Mouse (Mus musculus): ENCODE measurements at regions not wholly inside any gene's neighbourhood (a gene's known extent, or its start where the extent isn't known, plus 50 kb on each side); places are given as distances from the start of the nearest gene placed in this dataset.

- H3K4me2 ChIP-seq (ENCODE audit: low read depth) = no peak overlapping the region
- WGBS = 87% methylated on average over 3 of the region's 3 CpGs
- ATAC-seq (ENCODE audit: insufficient read depth, low FRiP score, low TSS enrichment) (no peak), DNase-seq (ENCODE audit: low spot score) (no peak)
- H3K9ac ChIP-seq (ENCODE audit: low read length) = no peak overlapping the region
- H3K27ac ChIP-seq (ENCODE audit: low read depth, low read length) = no peak overlapping the region
- no peaks in the 10 kb centered on the region for H3K36me3 ChIP-seq (ENCODE audit: control insufficient read depth, insufficient read depth, low read length)
- no peaks in the 10 kb centered on the region for H3K9me3 ChIP-seq (ENCODE audit: control insufficient read depth, low read length)
- no peak overlapping the region for H3K4me3 ChIP-seq (ENCODE audit: low read depth, low read length)
- H3K27me3 ChIP-seq (ENCODE audit: control insufficient read depth, insufficient read depth, low read length) = no peaks in the 10 kb centered on the region
- no peaks in the 10 kb centered on the region for H3K4me1 ChIP-seq (ENCODE audit: control insufficient read depth, insufficient read depth, low read length)
Measured at GRCm38 (mm10) chr16:64224336-64224735, 360.4 kb upstream of the Epha3 start.

- no peaks in the 10 kb centered on the region for H3K9me3 ChIP-seq (ENCODE audit: control insufficient read depth, low read length)
- ATAC-seq (ENCODE audit: insufficient read depth, low FRiP score, low TSS enrichment) (no peak), DNase-seq (ENCODE audit: low spot score) (no peak)
- no peak overlapping the region for H3K9ac ChIP-seq (ENCODE audit: low read length)
- H3K4me1 ChIP-seq (ENCODE audit: control insufficient read depth, insufficient read depth, low read length) = no peaks in the 10 kb centered on the region
- 88% methylated on average over 5 of the region's 5 CpGs for WGBS
- no peak overlapping the region for H3K4me2 ChIP-seq (ENCODE audit: low read depth)
- no peak overlapping the region for H3K4me3 ChIP-seq (ENCODE audit: low read depth, low read length)
- no peaks in the 10 kb centered on the region for H3K36me3 ChIP-seq (ENCODE audit: control insufficient read depth, insufficient read depth, low read length)
- H3K27ac ChIP-seq (ENCODE audit: low read depth, low read length) = no peak overlapping the region
- H3K27me3 ChIP-seq (ENCODE audit: control insufficient read depth, insufficient read depth, low read length) = no peaks in the 10 kb centered on the region
Measured at GRCm38 (mm10) chr16:64216671-64217070, 352.7 kb upstream of the Epha3 start.

DNA sequence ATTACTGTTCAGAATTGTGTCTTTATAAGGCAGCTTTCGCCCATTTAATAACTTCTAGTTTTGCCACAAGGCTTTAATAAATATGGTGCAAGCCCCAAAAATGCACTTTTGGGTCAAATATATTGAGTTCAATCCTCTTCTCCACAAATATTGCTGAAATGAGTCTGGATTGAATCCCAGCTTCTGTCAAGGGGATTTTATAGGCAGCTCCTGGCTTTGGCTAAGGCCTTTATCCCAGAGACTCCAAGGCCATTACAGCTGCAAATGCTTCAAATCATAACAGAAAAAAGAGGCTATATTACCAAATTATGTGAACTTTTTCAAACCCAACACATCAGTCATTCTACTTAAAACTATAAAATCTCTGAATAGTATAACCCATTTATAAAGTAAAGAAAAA is 347.9 kb upstream of the Epha3 start:
- Histone ChIP-seq H3K9ac (ENCODE audit: low read length) (no peak overlapping the region), H3K9me3 (ENCODE audit: control insufficient read depth, low read length) (no peaks in the 10 kb centered on the region), H3K4me1 (ENCODE audit: control insufficient read depth, insufficient read depth, low read length) (no peaks in the 10 kb centered on the region), H3K4me2 (ENCODE audit: low read depth) (no peak overlapping the region), H3K4me3 (ENCODE audit: low read depth, low read length) (no peak overlapping the region), H3K27me3 (ENCODE audit: control insufficient read depth, insufficient read depth, low read length) (no peaks in the 10 kb centered on the region), H3K36me3 (ENCODE audit: control insufficient read depth, insufficient read depth, low read length) (no peaks in the 10 kb centered on the region), H3K27ac (ENCODE audit: low read depth, low read length) (no peak overlapping the region)
- no peak for DNase-seq (ENCODE audit: low spot score)
- 91% methylated on average over 1 of the region's 1 CpGs for WGBS
- ATAC-seq (ENCODE audit: insufficient read depth, low FRiP score, low TSS enrichment) = no peak

- no peaks in the 10 kb centered on the region for H3K36me3 ChIP-seq (ENCODE audit: control insufficient read depth, insufficient read depth, low read length)
- WGBS = 75% methylated on average over 8 of the region's 8 CpGs
Measured at GRCm38 (mm10) chr16:64166676-64167407, 302.9 kb upstream of the Epha3 start.

GRCm38 (mm10) chr16:64166036-64166435 is 302.1 kb upstream of the Epha3 start:
- no peaks in the 10 kb centered on the region for H3K4me1 ChIP-seq (ENCODE audit: control insufficient read depth, insufficient read depth, low read length)
- H3K36me3 ChIP-seq (ENCODE audit: control insufficient read depth, insufficient read depth, low read length) = no peaks in the 10 kb centered on the region
- 86% methylated on average over 2 of the region's 2 CpGs for WGBS
- ATAC-seq (ENCODE audit: insufficient read depth, low FRiP score, low TSS enrichment) = no peak
- H3K4me2 ChIP-seq (ENCODE audit: low read depth) = no peak overlapping the region
- no peak overlapping the region for H3K4me3 ChIP-seq (ENCODE audit: low read depth, low read length)
- H3K27me3 ChIP-seq (ENCODE audit: control insufficient read depth, insufficient read depth, low read length) = no peaks in the 10 kb centered on the region
- H3K27ac ChIP-seq (ENCODE audit: low read depth, low read length) = no peak overlapping the region
- H3K9ac ChIP-seq (ENCODE audit: low read length) = no peak overlapping the region
- H3K9me3 ChIP-seq (ENCODE audit: control insufficient read depth, low read length) = no peaks in the 10 kb centered on the region
- no peak for DNase-seq (ENCODE audit: low spot score)

More at GRCm38 (mm10) chr16:64166676-64167407, 302.9 kb upstream of the Epha3 start:
- DNase-seq (ENCODE audit: low spot score) (no peak), ATAC-seq (ENCODE audit: insufficient read depth, low FRiP score, low TSS enrichment) (no peak)
- Histone ChIP-seq H3K4me3 (ENCODE audit: low read depth, low read length) (no peak overlapping the region), H3K9me3 (ENCODE audit: control insufficient read depth, low read length) (no peaks in the 10 kb centered on the region), H3K27me3 (ENCODE audit: control insufficient read depth, insufficient read depth, low read length) (no peaks in the 10 kb centered on the region), H3K9ac (ENCODE audit: low read length) (no peak overlapping the region), H3K4me2 (ENCODE audit: low read depth) (no peak overlapping the region), H3K27ac (ENCODE audit: low read depth, low read length) (no peak overlapping the region), H3K4me1 (ENCODE audit: control insufficient read depth, insufficient read depth, low read length) (no peaks in the 10 kb centered on the region)

DNA sequence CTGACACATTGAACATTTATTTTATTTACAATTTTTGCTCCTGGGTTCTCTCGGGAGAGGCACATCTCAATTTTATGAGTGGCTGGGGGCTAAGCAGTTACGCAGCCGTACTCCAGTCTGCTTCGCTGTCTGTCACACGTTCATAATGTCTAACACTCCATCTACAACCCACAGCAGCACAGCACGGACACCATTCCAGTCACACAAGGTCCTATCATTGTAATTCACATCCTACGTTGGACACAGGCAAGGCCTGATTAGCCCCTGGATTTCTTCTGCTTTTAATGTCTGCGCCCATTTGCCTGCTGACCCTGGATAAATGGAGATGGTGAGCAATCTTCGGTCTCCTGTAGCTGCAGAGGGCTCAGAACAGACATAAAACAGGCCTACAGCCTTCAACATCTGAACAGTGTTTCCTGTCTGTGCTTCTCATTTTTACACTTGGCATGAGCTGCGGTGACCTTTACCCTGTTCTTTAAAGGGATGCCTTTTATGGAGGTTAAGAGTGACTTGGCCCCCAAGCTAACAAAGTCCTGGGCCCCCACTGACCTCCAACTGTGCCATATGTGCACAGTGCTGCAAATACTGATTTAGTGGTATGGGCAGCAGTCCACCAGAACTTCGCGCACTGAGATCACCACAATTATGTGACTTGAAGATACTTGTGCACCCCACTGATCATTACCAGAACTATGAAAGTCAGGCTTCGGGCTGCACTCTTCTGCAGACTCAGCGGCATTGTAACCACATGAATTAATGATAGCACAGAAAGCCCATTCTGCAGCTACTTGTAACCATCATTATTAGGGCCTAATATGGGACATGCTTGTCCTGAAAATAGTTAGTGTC is 281.9 kb upstream of the Epha3 start:
- H3K4me1 ChIP-seq (ENCODE audit: control insufficient read depth, insufficient read depth, low read length) = no peaks in the 10 kb centered on the region
- H3K27ac ChIP-seq (ENCODE audit: low read depth, low read length) = no peak overlapping the region
- no peak overlapping the region for H3K4me2 ChIP-seq (ENCODE audit: low read depth)
- 0 out of 2 replicates have a peak, but pooled peaks have one; percentile 33 for ATAC-seq (ENCODE audit: insufficient read depth, low FRiP score, low TSS enrichment)
- 47% methylated on average over 14 of the region's 14 CpGs for WGBS
- no peak overlapping the region for H3K9ac ChIP-seq (ENCODE audit: low read length)
- H3K27me3 ChIP-seq (ENCODE audit: control insufficient read depth, insufficient read depth, low read length) = no peaks in the 10 kb centered on the region
- H3K4me3 ChIP-seq (ENCODE audit: low read depth, low read length) = no peak overlapping the region
- peak; percentile 19 for DNase-seq (ENCODE audit: low spot score)
- H3K9me3 ChIP-seq (ENCODE audit: control insufficient read depth, low read length) = no peaks in the 10 kb centered on the region
- no peaks in the 10 kb centered on the region for H3K36me3 ChIP-seq (ENCODE audit: control insufficient read depth, insufficient read depth, low read length)
